Mouse (Mus musculus): Measurements from ENCODE around the gene Gabrg3. TPM values are rescaled to one million over a fixed set of nuclear protein-coding genes. Genes with fewer than 3 reads are reported as not detected.

Gene Gabrg3
- total RNA-seq (2021), result 10 to 100 TPM; 39.4 to 41.0 TPM

DNA sequence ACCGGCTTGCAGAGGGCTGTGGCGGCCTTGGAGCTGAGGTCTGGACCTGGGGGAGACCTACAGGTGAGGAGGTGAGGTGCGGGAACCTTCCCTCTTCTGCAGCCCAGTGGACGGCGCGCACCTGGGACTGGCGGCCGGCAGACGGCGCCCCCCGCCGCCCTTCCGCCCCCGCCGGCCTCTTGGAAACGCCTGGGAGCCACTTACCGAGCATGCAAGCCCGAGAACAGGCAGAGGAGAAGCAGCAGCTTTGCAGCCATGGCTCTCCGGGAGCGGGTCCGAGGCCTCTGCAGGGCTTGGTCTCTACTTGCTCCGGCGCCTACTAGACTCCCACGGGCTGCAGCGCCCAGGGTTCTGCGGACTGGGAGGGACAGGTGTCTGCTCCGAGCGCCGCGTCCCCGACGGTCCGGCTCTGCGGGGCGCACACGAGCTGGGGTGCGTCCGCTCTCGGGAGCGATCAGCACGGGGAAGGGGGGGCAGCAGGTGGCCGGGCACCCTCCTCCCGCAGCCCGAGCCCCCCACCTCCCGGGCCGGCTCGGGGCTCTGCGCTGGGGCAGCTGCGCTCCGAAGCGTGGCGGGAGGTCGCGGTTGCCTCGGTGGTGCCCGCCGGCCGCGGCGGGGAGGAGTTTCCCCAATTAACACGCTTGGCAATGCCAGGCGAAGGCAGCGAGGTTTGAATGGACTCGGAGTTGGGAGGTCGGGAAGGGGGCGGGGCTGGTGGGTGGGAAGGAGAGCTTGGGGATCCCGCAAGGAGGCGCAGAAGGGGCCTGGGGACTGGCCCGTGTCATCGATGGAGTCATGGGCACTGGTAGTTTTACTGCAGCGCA, at the start of gene Gabrg3:
Gene Gabrg3, minus strand, starts transcription at position 672 of the 824 bp plus-strand sequence.
- peak in 1 of 2 experiments; percentile 66 for DNase-seq (ENCODE audit: extremely low spot score in 1 of 2, low spot score in 2 of 2)
- intact Hi-C loops (cut with DNase I), result loop anchor here (10.0 kb wide), 2 partner anchors 222 to 1092 kb away; no protein-coding TSS in a partner anchor

DNA sequence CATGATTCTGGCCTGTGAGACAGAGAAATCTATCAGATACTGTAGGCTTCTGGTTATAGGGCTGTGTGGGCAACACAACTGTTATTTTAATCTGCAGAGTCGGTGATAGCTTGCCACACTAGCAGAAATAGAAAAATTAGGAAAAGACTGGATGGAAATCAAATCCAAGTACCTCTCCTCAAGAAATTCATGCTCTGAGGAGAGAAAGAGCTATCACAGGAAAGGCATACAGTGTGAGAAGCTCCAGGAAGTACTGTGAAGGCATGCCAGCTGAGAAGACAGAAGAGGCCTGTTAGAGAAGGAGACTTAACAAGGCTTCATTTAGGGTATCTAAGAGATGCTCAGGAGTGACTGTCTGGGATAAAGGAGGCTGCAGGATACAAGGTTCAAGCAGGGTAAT, 35.7 kb upstream of the Gabrg3 start:
- no peak for DNase-seq (ENCODE audit: extremely low spot score in 1 of 2, low spot score in 2 of 2)
- intact Hi-C loops (cut with DNase I), result no loop called here

DNA sequence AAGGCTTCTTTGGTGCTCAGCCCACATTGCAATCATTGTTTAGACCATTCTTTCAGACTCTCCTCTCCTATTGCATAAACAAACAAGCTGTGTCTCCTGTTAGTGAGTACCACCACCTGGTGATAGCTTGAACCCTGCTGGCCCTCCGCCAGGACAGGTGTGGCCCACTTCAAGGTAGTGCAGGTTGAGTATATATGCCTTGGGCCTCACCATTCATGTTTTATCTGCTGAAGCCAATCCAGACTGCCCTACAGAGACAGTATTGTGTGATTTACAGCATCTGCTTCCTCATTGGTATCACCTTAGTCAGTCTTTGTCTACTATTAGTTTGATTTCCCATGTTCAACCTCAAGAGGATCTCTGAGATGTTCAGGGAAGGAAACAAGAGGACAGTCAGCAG, 34.1 kb upstream of the Gabrg3 start:
- peak in 1 of 2 experiments; percentile 26 for DNase-seq (ENCODE audit: extremely low spot score in 1 of 2, low spot score in 2 of 2)
- intact Hi-C loops (cut with DNase I), result no loop called here

DNA sequence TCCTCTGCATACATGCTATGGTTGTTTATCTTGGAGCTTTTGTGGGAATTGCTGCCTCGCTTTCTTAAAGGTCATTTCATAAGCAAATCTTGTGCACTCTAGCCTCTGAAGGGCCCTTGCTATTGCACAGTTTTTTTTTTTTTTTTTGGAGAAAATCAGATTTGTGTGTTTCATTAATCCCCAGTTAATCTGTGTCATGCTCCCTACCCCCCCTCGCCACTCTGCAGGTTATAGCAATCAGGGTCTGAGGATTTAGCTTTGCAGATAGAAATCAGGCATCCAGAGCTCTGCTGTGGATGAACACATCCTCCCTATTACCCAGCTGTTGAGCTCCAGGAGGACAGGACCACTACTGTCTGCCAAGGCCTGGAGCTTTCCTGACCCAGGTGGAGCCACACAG, 32.4 kb upstream of the Gabrg3 start, which contains the start of gene Gabrb3:
Gene Gabrb3, plus strand, starts transcription at position 301 of the 400 bp plus-strand sequence.
- intact Hi-C loops (cut with DNase I), result no loop called here
- no peak for DNase-seq (ENCODE audit: extremely low spot score in 1 of 2, low spot score in 2 of 2)

DNA sequence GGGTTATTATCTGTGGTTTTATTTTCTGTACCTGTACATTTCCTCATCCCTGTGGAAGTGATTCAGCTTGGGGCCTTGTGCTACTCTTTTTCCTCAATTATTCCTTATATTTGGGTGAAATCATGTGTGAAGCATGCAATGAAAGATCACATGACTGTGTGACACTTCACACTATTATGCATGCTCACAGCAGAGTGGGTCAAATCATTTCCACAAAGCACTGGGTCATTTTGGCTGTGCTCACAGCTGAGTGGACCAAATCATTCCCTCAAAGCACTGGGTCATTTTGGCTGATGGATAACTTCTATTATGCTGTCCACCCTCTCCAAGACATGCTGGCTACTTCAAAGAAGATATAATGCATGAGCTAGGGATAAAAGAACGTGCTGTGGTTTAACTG, 25.9 kb upstream of the Gabrg3 start:
- DNase-seq (ENCODE audit: extremely low spot score in 1 of 2, low spot score in 2 of 2), result no peak
- intact Hi-C loops (cut with DNase I), result no loop called here

DNA sequence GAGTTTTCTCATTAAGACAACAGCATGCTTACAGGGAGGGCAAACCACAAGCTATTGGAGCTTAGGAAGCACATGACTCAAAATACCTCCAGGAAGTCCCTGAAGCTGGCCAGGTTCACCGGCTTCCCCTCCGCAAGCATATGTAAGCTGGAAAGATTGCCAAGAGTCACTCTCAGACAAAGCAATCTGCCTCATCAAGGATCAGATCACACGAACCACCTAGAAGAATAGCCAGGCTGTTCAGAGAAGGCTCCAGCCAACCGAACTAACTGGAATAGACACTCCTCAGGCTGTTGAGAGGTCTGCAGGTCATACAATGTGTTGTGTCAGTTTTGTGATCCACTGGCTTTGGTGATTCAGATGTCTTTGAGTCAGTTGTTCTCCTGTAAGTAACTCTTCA, 24.2 kb upstream of the Gabrg3 start:
- intact Hi-C loops (cut with DNase I), result no loop called here
- no peak for DNase-seq (ENCODE audit: extremely low spot score in 1 of 2, low spot score in 2 of 2)

DNA sequence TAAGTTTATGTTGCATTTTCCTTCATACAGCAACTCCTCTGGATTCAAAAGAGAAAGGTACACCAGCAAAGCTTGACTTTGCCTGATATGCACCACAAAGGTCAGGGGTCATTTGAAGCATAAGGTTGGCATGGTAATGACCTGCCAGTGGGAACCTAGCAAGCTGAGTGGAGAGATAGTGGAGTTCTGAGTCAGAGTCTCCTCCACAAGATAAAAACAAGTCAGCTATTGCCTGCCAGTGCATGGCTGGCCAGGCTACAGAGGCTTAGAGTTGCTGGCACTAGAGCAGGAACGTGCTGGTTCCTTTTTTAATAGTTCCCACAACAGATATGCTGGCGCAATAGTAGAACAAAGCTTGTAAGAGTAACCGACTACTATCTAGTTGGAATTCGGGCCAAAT, 6.6 kb upstream of the Gabrg3 start:
- DNase-seq (ENCODE audit: extremely low spot score in 1 of 2, low spot score in 2 of 2), result no peak
- intact Hi-C loops (cut with DNase I), result no loop called here

DNA sequence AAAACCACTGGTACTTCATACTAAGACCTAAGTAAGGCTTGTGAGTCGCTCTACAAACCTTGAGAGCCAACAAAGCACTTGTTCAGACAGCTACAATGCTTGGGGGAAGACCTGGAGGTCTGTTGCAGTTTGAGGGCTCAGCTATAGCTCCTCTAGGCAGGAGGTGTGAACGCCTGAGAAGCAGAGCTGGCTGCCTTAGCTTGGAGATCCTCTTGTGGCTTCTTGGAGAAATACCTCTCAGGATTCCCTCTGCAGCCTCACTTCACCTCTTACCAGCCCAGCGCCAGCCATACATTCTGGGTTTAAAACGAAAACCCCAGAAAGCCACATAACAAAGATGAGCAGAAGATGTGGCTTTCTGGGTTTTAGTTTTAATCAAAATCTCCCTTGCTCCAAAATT, 3.1 kb upstream of the Gabrg3 start:
- DNase-seq (ENCODE audit: extremely low spot score in 1 of 2, low spot score in 2 of 2), result peak in 1 of 2 experiments; percentile 20
- intact Hi-C loops (cut with DNase I), result no loop called here

DNA sequence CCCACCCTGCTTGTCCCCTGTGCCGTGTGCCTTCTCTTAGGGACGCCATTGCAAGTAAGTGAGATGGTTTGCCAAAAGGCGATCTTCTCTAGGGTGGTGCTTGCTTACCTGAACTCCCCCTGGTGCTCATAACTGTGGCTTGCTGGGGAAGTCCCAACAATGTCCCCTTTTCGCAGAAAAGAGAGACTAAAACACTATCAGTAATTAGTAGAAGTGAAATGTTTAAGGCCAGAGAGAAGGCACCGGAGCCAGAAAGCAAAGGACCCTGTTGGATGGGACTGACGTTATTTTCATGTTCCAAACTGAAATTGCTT, 310 bp upstream of the Gabrg3 start:
- DNase-seq (ENCODE audit: extremely low spot score in 1 of 2, low spot score in 2 of 2), result no peak
- intact Hi-C loops (cut with DNase I), result loop anchor here (10.0 kb wide), 2 partner anchors 222 to 1092 kb away; no protein-coding TSS in a partner anchor

DNA sequence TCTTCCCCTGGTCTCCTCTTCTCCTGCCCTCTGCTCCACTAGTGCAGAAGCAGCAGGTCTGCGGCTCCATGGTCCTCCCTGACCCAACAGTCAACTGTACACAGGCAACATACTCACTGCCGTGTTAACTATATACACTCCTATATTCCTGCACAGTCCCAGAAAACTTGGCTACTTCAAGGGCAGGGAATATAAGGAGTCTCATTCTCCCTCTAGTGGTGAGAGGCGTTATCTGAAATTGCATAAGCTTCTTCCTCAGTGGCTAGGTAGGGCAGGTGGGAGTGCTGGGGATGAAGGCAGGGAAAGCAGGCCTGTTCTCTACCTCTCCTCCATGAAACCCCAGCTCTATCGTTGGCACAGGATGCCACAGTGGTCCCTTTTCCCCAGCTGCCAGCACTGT, 2.9 kb downstream of the Gabrg3 start:
- DNase-seq (ENCODE audit: extremely low spot score in 1 of 2, low spot score in 2 of 2), result peak; percentile 20 to 71
- intact Hi-C loops (cut with DNase I), result loop anchor here (5.0 to 10.0 kb wide), 3 partner anchors 219 to 1089 kb away; no protein-coding TSS in a partner anchor

DNA sequence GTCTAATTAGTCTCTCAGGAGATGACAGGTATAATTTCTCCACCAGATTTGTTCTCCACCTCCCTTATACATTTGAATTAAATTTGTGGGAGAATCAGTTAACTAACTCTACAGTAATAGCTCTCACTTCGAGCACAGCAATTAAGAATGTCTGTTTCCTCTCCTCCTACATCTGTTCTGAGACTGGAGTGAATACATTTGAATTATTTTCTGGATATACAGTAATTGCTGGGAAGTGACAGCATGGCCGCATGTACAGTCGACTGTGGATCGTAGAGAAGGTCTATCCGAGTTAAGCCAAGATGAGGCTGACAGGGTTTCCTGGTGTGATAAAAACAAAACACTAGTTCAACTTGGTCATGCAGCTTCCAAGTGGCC, 21.0 kb downstream of the Gabrg3 start:
- no peak for DNase-seq (ENCODE audit: extremely low spot score in 1 of 2, low spot score in 2 of 2)
- intact Hi-C loops (cut with DNase I), result no loop called here

DNA sequence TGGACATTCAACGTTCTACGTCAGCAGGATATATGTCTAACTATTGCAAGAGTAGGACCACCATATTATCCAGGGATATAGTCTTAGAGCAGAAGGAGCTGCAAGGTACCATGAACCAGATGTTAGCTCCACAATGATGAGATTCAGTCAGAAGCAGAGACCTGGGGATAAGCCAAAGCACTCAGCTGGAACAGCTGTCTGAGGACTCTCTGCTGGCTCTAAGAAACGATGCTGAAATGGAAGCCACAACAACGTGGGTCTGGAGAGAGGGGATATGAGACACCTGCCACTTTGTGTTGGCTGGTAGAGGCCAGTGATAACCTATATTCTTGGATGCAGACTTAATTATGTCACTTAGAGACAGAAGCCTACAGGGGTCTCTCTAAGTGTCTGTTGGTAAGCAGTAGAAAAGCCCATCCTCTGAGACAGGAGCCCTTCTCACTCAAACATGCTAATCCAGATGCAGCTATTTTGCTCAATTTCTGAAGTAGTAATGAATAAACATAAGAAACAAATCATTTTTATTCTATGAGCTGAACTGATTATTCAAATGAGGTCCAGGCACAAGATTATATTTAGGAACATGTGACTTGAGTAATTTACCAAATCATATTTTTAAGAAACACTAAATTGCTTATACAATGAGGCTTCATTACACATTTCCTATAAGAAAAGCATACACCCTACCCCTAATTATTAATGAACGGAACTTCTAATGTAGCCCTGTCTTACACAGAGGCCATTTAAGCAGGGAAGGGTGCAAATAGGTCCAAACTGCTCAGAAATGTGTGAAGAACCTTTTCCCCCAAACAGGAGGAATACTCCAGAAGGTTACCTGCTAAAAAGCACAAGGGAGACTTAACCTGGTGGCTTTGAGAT, 21.6 kb downstream of the Gabrg3 start:
- DNase-seq (ENCODE audit: extremely low spot score in 1 of 2, low spot score in 2 of 2), result no peak
- intact Hi-C loops (cut with DNase I), result no loop called here

DNA sequence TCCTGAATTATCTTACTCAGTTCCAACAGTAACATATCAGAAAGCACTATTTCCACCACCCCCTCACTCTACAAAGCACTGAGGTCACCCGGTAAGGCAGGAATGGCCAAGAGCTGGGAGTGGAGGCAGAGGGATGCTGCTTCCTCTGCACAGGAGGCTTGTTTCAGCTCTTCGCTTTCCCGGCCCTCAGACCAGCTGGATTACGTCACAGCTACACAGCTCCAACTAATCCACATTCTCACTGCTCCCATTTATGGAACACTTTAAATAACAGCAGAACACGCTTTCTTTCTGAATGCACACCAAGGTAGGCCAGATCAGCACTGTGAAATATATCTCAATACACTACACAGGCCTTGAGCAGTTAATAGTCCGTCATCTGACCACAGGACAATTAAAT, 23.2 kb downstream of the Gabrg3 start:
- DNase-seq (ENCODE audit: extremely low spot score in 1 of 2, low spot score in 2 of 2), result no peak
- intact Hi-C loops (cut with DNase I), result no loop called here

DNA sequence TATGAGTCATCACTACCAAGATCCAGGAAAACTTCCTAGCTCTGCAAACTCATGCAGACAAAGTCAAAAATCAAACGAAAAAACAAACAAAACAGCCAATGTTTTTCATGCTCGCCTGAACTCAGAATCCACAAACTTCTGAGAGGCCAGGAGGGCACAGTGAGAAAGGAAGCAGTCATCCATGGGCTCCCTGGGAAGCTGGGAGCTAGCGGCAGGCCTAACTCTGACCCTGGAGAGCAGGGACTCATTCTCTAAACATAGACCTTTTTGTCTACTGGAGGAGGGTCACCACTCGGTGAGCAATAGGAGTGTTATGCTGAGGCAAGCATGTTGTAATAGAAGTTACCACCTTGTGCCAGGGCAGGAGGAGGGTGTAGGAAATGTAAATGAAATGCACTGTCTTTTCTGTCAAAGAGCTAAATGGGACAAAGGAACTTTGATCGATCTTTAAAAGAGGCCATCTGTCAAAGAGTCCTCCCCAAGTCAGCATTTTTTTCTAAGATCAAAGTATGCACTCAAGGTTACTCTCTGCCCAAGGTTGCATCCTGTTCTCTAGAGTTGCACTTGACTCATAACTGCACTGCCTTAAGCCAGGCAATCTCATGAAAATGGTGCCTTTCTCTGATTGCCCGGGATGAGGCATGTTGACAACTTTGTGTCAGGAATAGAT, 29.0 kb downstream of the Gabrg3 start:
- no peak for DNase-seq (ENCODE audit: extremely low spot score in 1 of 2, low spot score in 2 of 2)
- intact Hi-C loops (cut with DNase I), result no loop called here

DNA sequence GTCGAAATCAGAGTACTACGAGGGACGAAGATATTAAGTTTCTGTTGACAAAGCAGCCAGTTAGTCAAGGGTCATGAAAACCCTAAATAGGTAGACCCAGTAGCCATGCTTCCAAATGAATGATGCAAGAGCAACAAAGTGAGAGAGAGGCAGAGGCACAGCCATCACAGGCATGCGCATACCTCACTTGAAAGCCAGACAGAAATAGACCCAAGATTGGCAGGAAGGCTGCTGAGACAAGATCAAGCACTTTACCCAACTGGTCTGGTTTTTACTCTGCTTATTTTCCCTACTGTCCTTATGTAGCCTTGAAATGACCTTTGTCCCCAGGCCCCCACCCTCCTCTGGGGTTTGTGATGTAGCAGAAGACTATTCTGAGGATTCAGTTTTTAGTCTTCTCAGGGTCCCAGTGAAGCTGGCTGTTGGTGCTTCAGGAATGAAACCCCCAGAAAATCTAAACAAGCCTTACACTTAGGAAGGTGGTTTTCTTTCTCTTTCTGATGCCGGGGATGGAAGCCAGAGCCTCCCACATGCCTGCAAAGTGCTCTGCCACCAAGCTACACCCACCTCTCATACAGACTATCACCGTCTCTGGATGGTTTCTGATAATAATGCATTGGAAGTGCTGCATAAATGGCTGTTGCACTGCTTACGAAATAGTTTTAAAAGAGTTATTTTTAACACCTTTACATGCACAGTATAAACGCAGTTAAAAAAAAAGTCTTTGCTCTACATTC, 30.3 kb downstream of the Gabrg3 start:
- no peak for DNase-seq (ENCODE audit: extremely low spot score in 1 of 2, low spot score in 2 of 2)
- intact Hi-C loops (cut with DNase I), result no loop called here

DNA sequence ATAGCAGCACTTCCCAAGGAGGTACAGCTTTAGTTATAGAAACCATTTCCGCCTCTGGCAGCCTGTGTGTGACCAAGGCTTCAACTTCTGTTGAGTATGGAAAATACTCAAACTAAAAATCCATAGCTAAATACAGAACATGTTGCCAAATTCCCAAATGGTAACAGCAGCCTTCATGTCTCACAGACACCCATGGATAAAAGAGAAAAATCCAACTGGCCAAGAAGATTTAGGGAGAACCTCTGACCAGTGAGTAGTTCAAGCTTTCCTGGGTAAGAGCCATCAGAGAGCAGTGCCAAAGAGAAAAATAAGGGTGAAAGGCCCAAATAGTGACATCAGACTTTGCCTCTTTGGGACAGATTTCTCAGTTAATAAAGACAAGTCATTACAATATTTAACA, 38.2 kb downstream of the Gabrg3 start:
- intact Hi-C loops (cut with DNase I), result no loop called here
- DNase-seq (ENCODE audit: extremely low spot score in 1 of 2, low spot score in 2 of 2), result no peak

DNA sequence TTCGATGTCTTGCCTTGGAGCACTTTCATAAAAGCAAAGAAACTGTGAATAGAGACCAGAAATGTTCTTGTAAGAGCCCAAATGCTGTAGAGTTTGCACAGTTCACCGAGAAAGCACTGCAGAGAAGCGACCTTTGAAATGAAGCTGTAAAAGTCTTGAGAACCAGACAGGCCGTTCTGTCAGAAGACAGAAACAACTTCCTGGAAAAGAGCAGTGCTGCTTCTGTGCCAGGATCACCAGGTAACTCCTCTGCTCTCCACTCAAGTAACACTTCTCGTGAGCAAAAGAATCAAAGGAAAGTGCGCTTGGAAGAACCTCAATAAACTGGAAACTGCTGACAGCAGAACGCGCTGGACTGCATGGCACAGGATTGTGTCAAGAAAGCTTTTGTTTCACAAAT, 45.1 kb downstream of the Gabrg3 start:
- intact Hi-C loops (cut with DNase I), result no loop called here
- no peak for DNase-seq (ENCODE audit: extremely low spot score in 1 of 2, low spot score in 2 of 2)

DNA sequence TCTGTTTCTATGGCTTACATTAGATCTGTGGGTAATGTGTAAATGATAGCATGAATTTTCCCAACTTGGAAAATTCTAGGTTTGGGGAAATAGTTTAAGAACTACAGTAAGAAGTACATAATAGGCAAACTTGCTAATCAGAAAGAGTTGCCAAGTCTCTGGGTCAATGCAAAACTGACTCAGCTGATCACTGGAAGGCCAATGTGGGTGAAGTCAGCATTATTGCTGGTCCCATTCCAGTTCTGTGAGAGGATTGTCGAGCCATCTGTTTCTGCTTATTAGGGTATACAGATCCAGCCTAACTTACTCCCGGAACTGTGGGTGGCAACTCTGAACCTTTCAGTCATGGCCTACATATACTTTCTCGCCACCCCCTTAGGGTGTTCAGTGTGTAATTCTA, 55.8 kb downstream of the Gabrg3 start:
- intact Hi-C loops (cut with DNase I), result no loop called here
- no peak for DNase-seq (ENCODE audit: extremely low spot score in 1 of 2, low spot score in 2 of 2)

DNA sequence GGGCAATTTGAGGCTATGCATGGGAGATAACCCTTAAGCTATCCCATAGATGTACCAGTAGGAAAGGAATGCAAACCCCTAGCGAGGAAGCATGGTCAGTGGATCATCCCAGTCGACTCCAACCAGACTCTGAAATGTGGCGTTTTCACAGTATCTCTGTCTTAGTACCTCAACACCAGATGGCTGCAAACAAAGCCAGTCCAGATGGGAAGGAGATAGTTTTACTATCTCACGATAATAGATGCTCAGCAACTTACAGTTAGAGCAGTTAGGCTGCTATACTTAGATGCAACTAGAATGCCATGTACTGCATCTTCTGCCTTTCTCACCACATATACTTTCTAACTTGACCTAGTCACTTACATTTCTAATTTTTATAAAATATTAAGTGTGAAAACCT, 56.7 kb downstream of the Gabrg3 start:
- DNase-seq (ENCODE audit: extremely low spot score in 1 of 2, low spot score in 2 of 2), result no peak
- intact Hi-C loops (cut with DNase I), result no loop called here

Measured in left cerebral cortex, postnatal 10 days (tissue).